Mouse (Mus musculus): Measurements from ENCODE around the gene Tab2. TPM values are rescaled to one million over a fixed set of nuclear protein-coding genes. Genes with fewer than 3 reads are reported as not detected.
"Not testable (repeated sequence)": the region's sequence is repeated elsewhere in the genome, so short reads cannot be mapped to it uniquely, and the experiment has no call there.

Tab2 gene
- polyA plus RNA-seq, 1 experiment from 2014 or later: 18.8 TPM

DNA sequence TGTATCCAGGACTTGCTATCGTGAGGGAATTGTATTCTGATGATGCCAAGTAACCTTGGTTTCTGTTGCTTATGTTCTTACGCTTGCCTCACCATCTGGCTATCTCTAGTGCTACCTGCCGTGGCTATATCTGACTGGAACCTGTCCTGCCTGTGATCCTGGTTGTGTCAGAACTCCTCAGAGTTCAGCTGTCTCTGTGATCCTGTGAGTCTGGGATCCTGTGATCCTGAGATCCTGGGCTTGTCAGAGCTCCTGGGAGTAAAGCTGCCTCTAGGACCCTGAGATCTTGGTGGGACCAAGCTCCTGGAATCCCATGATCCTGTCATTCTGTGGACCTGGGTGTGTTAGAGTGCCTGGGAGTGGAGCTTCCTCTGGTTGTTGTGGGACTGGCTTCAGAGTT, 74.1 kb downstream of the Tab2 start:
- H3K4me1 ChIP-seq: no peaks in the 10 kb centered on the region
- H3K27ac ChIP-seq: no peak overlapping the region
- no peak overlapping the region for H3K9ac ChIP-seq
- ATAC-seq (ENCODE audit: insufficient read depth, low FRiP score, low read depth): no peak
- H3K4me3 ChIP-seq (replicated peaks): no peak overlapping the region
- no peak overlapping the region for H3K4me2 ChIP-seq
- H3K27me3 ChIP-seq (replicated peaks): no peaks in the 10 kb centered on the region
- 92% methylated on average over 3 of the region's 3 CpGs for WGBS
- H3K9me3 ChIP-seq: no peaks in the 10 kb centered on the region
- no peaks in the 10 kb centered on the region for H3K36me3 ChIP-seq

DNA sequence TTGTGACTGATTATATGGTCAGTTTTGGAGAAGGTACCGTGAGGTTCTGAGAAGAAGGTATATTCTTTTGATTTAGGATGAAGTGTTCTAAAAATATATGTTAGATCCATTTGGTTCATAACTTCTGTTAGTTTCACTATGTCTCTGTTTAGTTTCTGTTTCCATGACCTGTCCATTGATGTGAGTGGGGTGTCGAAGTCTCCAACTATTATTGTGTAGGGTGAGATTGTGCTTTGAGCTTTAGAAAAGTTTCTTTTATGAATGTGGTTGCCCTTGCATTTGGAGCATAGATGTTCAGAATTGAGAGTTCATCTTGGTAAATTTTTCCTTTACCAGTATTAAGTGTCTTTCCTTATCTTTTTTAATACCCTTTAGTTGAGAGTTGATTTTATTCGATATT, 75.7 kb downstream of the Tab2 start:
- H3K4me3 ChIP-seq (replicated peaks); H3K4me1 ChIP-seq; H3K36me3 ChIP-seq; H3K9me3 ChIP-seq; ATAC-seq (ENCODE audit: insufficient read depth, low FRiP score, low read depth); H3K27me3 ChIP-seq (replicated peaks); H3K9ac ChIP-seq; H3K4me2 ChIP-seq; H3K27ac ChIP-seq: not testable (repeated sequence)
- WGBS: 86% methylated on average over 3 of the region's 3 CpGs

DNA sequence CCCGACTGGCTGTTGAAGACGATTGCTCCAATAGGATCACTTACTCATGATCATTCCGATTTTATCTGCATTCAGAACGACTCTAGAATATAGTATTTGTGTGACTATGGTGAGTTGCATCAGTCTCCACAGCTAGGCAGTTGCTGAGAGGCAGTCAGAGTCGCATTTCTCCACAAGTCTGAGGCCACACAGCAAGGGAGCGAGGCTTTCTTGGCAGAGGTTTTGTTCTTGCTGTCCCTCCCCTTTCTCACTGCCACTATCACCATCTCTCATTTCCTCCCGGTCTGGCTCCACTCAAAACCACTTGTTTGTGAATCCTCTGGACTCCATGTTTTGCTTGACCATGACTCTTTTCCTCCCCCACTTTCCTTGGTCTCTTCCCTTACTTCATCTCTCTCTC, 81.8 kb downstream of the Tab2 start:
- Histone ChIP-seq H3K36me3 (no peaks in the 10 kb centered on the region), H3K4me3 (replicated peaks) (no peak overlapping the region)
- WGBS: 72% methylated on average over 7 of the region's 7 CpGs

DNA sequence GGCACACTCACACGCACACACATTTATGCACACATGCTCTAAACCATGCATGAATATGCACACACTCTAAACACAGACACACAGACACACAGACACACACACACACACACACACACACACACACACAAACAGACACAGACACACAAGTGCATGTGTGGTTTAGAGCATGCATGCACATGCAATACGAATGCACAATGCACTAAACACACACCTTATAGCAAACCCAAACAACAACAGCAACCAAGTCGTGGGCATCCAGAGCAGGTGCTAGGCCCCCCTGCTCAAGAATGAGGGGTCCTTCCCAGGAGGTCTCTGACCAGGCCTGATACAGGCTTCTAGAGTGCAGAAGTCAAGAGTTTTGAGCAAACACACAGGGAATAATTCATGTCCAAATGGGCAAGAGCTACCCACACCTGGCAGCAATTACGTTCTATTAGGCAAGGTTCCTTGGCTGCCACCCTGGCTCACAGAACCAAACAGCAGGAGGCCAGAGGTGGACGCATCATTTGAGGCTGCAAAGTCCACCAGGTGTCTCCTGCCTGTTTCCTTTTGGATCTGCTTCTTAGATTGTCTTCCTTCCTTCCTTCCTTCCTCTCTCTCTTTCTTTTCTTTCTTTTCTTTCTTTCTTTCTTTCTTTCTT, 84.5 kb downstream of the Tab2 start:
- Histone ChIP-seq H3K27ac (no peak overlapping the region), H3K4me3 (replicated peaks) (no peak overlapping the region), H3K4me1 (0 out of 2 replicates have a peak, but pooled peaks cover 5% of the 10 kb centered on the region), H3K9me3 (no peaks in the 10 kb centered on the region), H3K27me3 (replicated peaks) (peaks cover 15% of the 10 kb centered on the region), H3K36me3 (no peaks in the 10 kb centered on the region), H3K4me2 (no peak overlapping the region), H3K9ac (no peak overlapping the region)
- ATAC-seq (ENCODE audit: insufficient read depth, low FRiP score, low read depth): no peak
- 83% methylated on average over 5 of the region's 5 CpGs for WGBS

More for the DNA sequence above, 81.8 kb downstream of the Tab2 start:
- H3K4me2 ChIP-seq: no peak overlapping the region
- H3K27me3 ChIP-seq (replicated peaks): no peaks in the 10 kb centered on the region
- no peak overlapping the region for H3K9ac ChIP-seq
- no peak for ATAC-seq (ENCODE audit: insufficient read depth, low FRiP score, low read depth)
- H3K27ac ChIP-seq: no peak overlapping the region
- H3K4me1 ChIP-seq: no peaks in the 10 kb centered on the region
- no peaks in the 10 kb centered on the region for H3K9me3 ChIP-seq

DNA sequence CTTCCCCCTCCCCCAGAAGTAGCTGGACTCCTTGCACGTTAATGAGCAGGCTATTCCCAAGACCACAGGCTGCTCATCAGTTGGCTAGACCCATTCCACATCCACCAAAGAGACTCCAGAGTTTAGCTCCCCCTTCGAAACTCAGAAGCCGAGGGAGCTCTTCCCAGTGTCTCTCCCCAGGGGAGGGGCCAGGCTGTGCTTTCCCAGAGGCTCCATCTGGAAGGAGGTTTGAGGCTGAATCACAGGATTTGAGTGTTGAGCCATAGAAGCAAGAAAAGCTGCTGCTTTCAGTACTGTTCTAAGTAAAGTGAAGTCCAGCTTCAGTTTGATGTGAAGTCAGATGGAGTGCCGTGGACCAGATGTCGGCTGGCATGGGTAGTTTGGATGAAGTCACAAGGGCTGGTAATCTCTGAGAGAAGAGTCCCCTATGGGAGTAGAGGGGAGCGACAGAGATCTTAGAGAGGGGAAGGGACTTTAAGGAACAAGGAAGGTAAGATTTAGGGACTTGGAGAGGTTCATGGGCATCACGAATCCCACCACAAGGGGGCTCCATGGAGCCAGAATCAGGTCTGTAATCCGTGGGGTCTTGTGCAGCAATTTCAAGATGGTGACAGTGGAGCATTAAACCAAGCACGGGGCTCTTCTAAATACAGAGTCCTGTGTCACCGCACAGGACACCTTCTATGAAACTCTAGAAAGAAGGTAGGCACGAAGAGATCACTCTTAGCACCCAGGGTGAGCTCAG, 85.3 kb downstream of the Tab2 start:
- Histone ChIP-seq H3K27me3 (replicated peaks) (peaks cover 15% of the 10 kb centered on the region), H3K4me3 (replicated peaks) (no peak overlapping the region), H3K4me1 (0 out of 2 replicates have a peak, but pooled peaks cover 5% of the 10 kb centered on the region), H3K9me3 (no peaks in the 10 kb centered on the region), H3K9ac (no peak overlapping the region), H3K36me3 (no peaks in the 10 kb centered on the region), H3K27ac (no peak overlapping the region), H3K4me2 (no peak overlapping the region)
- ATAC-seq (ENCODE audit: insufficient read depth, low FRiP score, low read depth): no peak
- WGBS: 64% methylated on average over 11 of the region's 11 CpGs

DNA sequence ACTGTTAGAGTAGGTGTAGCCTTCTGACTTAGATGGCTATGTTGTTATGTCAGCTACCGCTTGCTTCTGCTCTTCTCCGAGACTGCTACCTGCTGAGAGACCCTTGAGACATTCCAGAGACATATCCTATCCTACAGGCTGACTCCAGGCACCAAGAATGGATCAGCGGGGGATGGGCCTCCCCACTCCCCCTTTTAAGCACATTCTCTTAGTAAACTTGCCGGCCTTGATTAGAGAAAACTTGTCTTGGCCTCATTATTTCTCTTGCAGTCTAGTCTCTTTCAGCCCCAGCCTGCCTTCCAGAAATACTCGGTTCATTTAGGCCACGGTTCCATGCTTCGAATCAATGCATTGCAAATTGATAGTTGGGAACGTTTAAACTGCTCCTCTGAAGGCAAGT, 86.3 kb downstream of the Tab2 start:
- no peak overlapping the region for H3K9ac ChIP-seq
- no peak for ATAC-seq (ENCODE audit: insufficient read depth, low FRiP score, low read depth)
- H3K27ac ChIP-seq: no peak overlapping the region
- no peaks in the 10 kb centered on the region for H3K36me3 ChIP-seq
- no peak overlapping the region for H3K4me3 ChIP-seq (replicated peaks)
- peaks cover 15% of the 10 kb centered on the region for H3K27me3 ChIP-seq (replicated peaks)
- H3K4me1 ChIP-seq: 0 out of 2 replicates have a peak, but pooled peaks cover 5% of the 10 kb centered on the region
- H3K4me2 ChIP-seq: no peak overlapping the region
- no peaks in the 10 kb centered on the region for H3K9me3 ChIP-seq
- 62% methylated on average over 8 of the region's 8 CpGs for WGBS

DNA sequence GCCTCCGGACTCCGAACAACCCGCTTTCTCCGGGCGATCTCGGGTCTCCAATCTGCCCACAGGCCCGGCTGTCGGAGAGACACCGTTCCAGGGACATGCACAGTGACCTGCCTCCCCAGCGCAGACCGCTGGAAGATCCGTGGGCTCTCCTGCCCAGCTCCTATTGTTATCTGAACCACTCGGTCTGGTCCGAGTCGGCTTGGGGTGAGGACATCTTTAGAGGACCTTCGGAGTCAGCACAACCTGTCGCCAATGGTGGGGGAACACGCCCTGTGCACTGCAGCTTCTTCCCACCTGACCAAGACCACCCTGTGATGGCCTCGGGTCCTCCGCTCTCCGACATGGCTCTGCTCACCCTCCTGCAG, 88.4 kb downstream of the Tab2 start:
- Histone ChIP-seq H3K27me3 (replicated peaks) (peaks cover 15% of the 10 kb centered on the region), H3K9me3 (no peaks in the 10 kb centered on the region), H3K4me1 (0 out of 2 replicates have a peak, but pooled peaks cover 5% of the 10 kb centered on the region), H3K27ac (no peak overlapping the region), H3K36me3 (no peaks in the 10 kb centered on the region), H3K4me3 (replicated peaks) (peak overlapping the region; percentile 29), H3K4me2 (peak overlapping the region; percentile 61), H3K9ac (no peak overlapping the region; the same call in 1 of the 2 replicates)
- 23% methylated on average over 21 of the region's 21 CpGs for WGBS
- no peak for ATAC-seq (ENCODE audit: insufficient read depth, low FRiP score, low read depth)

DNA sequence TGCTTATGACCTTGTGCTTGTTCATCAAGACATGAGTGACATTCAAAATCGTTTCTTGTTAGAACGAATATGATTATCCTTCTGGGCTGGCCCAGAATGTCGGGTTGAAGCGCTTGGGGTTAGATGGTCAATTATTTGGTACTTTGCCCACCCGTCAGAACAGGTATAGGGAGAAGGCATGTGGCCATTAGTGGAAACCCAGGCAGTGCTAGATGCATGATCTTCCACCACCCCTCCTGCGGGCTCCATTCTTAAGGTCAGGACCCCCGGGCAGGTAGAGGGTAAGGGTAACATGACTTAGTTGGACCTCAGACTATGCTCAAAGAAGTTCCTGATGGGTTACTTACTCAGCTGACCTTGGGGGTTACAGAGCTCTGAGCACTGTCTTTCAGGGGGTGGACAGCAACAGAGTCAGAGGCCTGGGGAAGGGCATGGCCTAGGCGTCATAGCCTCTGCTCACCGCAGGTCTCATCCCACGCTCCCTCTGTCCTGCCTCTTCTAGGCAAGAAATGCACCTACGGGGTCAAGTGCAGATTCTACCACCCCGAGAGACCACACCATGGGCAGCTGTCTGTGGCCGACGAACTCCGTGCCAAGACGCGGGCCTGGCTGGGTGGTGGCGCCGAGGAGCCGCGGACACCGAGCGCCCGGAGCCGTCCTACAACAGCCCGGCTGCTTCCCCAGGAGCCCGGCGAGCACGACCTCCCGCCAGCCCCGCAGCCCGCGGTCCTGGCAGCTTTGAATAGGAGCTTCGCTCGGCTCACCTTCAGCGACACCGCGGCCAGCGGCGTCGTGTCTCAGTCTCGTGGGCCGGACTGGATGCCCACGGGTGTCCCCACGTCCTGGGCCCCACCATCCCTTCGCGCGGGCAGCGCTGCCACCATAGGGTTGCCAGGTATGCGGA, 89.0 kb downstream of the Tab2 start:
- Histone ChIP-seq H3K4me2 (peak overlapping the region; percentile 61), H3K27me3 (replicated peaks) (peaks cover 15% of the 10 kb centered on the region), H3K36me3 (no peaks in the 10 kb centered on the region), H3K4me1 (0 out of 2 replicates have a peak, but pooled peaks cover 5% of the 10 kb centered on the region), H3K4me3 (replicated peaks) (peak overlapping the region; percentile 29), H3K27ac (no peak overlapping the region), H3K9ac (no peak overlapping the region; the same call in 1 of the 2 replicates), H3K9me3 (no peaks in the 10 kb centered on the region)
- 17% methylated on average over 50 of the region's 50 CpGs for WGBS
- no peak for ATAC-seq (ENCODE audit: insufficient read depth, low FRiP score, low read depth)

DNA sequence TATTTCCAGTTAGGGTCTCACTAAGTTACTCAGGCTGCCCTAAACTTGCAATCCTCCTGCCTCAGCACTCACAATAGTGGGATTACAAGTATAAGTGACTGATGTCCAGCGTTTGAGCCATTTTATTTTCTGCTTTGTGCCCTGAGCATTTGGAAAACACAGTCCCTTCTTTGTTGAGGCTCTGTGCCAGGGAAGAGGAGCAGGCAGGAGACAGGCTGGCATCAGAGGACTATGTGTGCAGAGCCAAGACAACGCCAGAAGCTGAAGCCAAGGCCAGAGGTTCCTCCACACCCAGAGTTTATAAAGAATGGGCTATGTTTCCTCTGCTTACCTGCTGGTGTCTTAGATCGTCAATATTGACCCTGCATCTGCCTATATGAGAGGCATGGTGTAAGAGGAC, 91.2 kb downstream of the Tab2 start:
- 75% methylated on average over 3 of the region's 3 CpGs for WGBS
- peaks cover 15% of the 10 kb centered on the region for H3K27me3 ChIP-seq (replicated peaks)
- no peak overlapping the region for H3K4me2 ChIP-seq
- 0 out of 2 replicates have a peak, but pooled peaks cover 5% of the 10 kb centered on the region for H3K4me1 ChIP-seq
- ATAC-seq (ENCODE audit: insufficient read depth, low FRiP score, low read depth): no peak
- H3K36me3 ChIP-seq: no peaks in the 10 kb centered on the region
- no peak overlapping the region for H3K27ac ChIP-seq
- no peaks in the 10 kb centered on the region for H3K9me3 ChIP-seq
- no peak overlapping the region for H3K9ac ChIP-seq
- no peak overlapping the region for H3K4me3 ChIP-seq (replicated peaks)

DNA sequence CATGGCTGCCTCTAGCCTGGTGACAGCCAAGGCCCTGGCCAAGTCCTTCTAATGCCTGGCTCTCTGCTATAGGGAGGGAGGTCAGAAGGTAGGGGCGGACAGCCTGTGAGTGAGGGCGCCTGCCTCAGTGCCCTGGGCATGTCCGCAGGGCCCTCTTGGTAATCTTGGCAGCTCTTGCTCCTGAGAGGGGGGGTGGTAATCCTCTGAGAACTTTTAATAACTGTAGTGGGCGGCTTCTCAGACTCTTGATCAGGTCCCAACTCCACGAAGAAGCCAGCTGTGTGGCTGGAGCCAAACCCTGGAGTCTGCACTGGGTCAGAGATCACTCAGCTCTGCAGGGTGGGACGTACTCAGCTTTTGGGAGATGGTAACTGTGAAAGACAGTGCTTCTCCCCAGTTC, 91.8 kb downstream of the Tab2 start:
- Histone ChIP-seq H3K27ac (no peak overlapping the region), H3K9me3 (no peaks in the 10 kb centered on the region), H3K9ac (no peak overlapping the region), H3K4me3 (replicated peaks) (no peak overlapping the region), H3K4me1 (0 out of 2 replicates have a peak, but pooled peaks cover 5% of the 10 kb centered on the region), H3K36me3 (no peaks in the 10 kb centered on the region), H3K27me3 (replicated peaks) (peaks cover 15% of the 10 kb centered on the region), H3K4me2 (no peak overlapping the region)
- 71% methylated on average over 6 of the region's 6 CpGs for WGBS
- ATAC-seq (ENCODE audit: insufficient read depth, low FRiP score, low read depth): no peak

DNA sequence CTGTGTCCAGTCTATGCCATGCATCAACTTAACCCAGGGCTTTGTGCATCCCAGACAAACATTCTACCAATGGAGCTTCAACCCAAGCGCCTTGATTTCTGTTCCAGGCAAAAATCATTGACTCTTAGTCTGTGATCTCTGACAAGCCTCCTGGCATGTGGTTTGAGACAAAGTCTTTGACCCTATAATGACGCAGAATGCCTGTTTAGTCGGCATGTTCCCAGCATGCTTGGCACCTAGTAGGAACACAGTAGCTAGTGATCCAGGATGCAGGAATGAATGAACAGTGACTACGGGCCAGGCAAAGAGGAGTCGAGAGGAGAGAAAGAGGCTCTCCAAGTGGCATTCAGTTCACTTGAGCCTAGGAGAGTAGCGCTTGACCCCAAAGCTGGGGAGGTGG, 92.6 kb downstream of the Tab2 start:
- ATAC-seq (ENCODE audit: insufficient read depth, low FRiP score, low read depth): no peak
- WGBS: 93% methylated on average over 6 of the region's 6 CpGs

More for the DNA sequence above, 92.6 kb downstream of the Tab2 start:
- 0 out of 2 replicates have a peak, but pooled peaks cover 5% of the 10 kb centered on the region for H3K4me1 ChIP-seq
- no peaks in the 10 kb centered on the region for H3K9me3 ChIP-seq
- no peaks in the 10 kb centered on the region for H3K36me3 ChIP-seq
- peaks cover 15% of the 10 kb centered on the region for H3K27me3 ChIP-seq (replicated peaks)
- no peak overlapping the region for H3K27ac ChIP-seq
- H3K4me2 ChIP-seq: no peak overlapping the region
- no peak overlapping the region for H3K4me3 ChIP-seq (replicated peaks)
- H3K9ac ChIP-seq: no peak overlapping the region
